Mouse (Mus musculus): Measurements from ENCODE around the gene Cdk9. TPM values are rescaled to one million over a fixed set of nuclear protein-coding genes. Genes with fewer than 3 reads are reported as not detected.

Gene Cdk9
- polyA plus RNA-seq, 1 experiment from 2014 or later: 59.7 TPM

GRCm38 (mm10) chr2:32680051-32680451 is 32.8 kb downstream of the Cdk9 start:
- Histone ChIP-seq H3K36me3 (replicated peaks; ENCODE audit: control insufficient read depth, insufficient read depth) (peaks cover 33% of the 10 kb centered on the region), H3K9ac (no peak overlapping the region), H3K4me3 (replicated peaks; ENCODE audit: low read length) (no peak overlapping the region), H3K27ac (no peak overlapping the region), H3K4me2 (replicated peaks) (no peak overlapping the region), H3K27me3 (ENCODE audit: control insufficient read depth, insufficient read depth, low read length) (no peaks in the 10 kb centered on the region), H3K4me1 (replicated peaks; ENCODE audit: control insufficient read depth, insufficient read depth, low read length) (no peaks in the 10 kb centered on the region), H3K9me3 (ENCODE audit: control insufficient read depth, low read length) (no peaks in the 10 kb centered on the region)
- DNase-seq (ENCODE audit: low spot score) (no peak), ATAC-seq (ENCODE audit: low FRiP score) (no peak)
- 62% methylated on average over 7 of the region's 7 CpGs for WGBS

GRCm38 (mm10) chr2:32677683-32678082 is 35.2 kb downstream of the Cdk9 start:
- H3K9me3 ChIP-seq (ENCODE audit: control insufficient read depth, low read length): no peaks in the 10 kb centered on the region
- ATAC-seq (ENCODE audit: low FRiP score): no peak
- no peak for DNase-seq (ENCODE audit: low spot score)
- H3K4me2 ChIP-seq (replicated peaks): no peak overlapping the region
- no peak overlapping the region for H3K9ac ChIP-seq
- WGBS: 92% methylated on average over 7 of the region's 7 CpGs
- H3K27ac ChIP-seq: no peak overlapping the region
- H3K4me3 ChIP-seq (replicated peaks; ENCODE audit: low read length): no peak overlapping the region
- H3K27me3 ChIP-seq (ENCODE audit: control insufficient read depth, insufficient read depth, low read length): no peaks in the 10 kb centered on the region
- peaks cover 9% of the 10 kb centered on the region for H3K36me3 ChIP-seq (replicated peaks; ENCODE audit: control insufficient read depth, insufficient read depth)
- H3K4me1 ChIP-seq (replicated peaks; ENCODE audit: control insufficient read depth, insufficient read depth, low read length): no peaks in the 10 kb centered on the region

- no peak overlapping the region for H3K4me3 ChIP-seq (replicated peaks; ENCODE audit: low read length)
- WGBS: 89% methylated on average over 3 of the region's 3 CpGs
- no peak overlapping the region for H3K9ac ChIP-seq
- ATAC-seq (ENCODE audit: low FRiP score) (no peak), DNase-seq (ENCODE audit: low spot score) (no peak)
- H3K9me3 ChIP-seq (ENCODE audit: control insufficient read depth, low read length): no peaks in the 10 kb centered on the region
- H3K4me2 ChIP-seq (replicated peaks): no peak overlapping the region
- H3K27ac ChIP-seq: no peak overlapping the region
- H3K4me1 ChIP-seq (replicated peaks; ENCODE audit: control insufficient read depth, insufficient read depth, low read length): no peaks in the 10 kb centered on the region
- H3K36me3 ChIP-seq (replicated peaks; ENCODE audit: control insufficient read depth, insufficient read depth): 0 out of 2 replicates have a peak, but pooled peaks cover under 1% of the 10 kb centered on the region
- H3K27me3 ChIP-seq (ENCODE audit: control insufficient read depth, insufficient read depth, low read length): no peaks in the 10 kb centered on the region
These were observed 36.1 kb downstream of the Cdk9 start for GRCm38 (mm10) chr2:32676821-32677220.

GRCm38 (mm10) chr2:32673176-32673917 is 39.5 kb downstream of the Cdk9 start:
- no peak overlapping the region for H3K9ac ChIP-seq
- no peaks in the 10 kb centered on the region for H3K4me1 ChIP-seq (replicated peaks; ENCODE audit: control insufficient read depth, insufficient read depth, low read length)
- no peaks in the 10 kb centered on the region for H3K36me3 ChIP-seq (replicated peaks; ENCODE audit: control insufficient read depth, insufficient read depth)
- DNase-seq (ENCODE audit: low spot score) (no peak), ATAC-seq (ENCODE audit: low FRiP score) (no peak)
- WGBS: 84% methylated on average over 16 of the region's 16 CpGs
- H3K4me3 ChIP-seq (replicated peaks; ENCODE audit: low read length): no peak overlapping the region
- no peak overlapping the region for H3K4me2 ChIP-seq (replicated peaks)
- no peaks in the 10 kb centered on the region for H3K27me3 ChIP-seq (ENCODE audit: control insufficient read depth, insufficient read depth, low read length)
- H3K27ac ChIP-seq: no peak overlapping the region
- no peaks in the 10 kb centered on the region for H3K9me3 ChIP-seq (ENCODE audit: control insufficient read depth, low read length)

GRCm38 (mm10) chr2:32671907-32672595 is 40.8 kb downstream of the Cdk9 start:
- DNase-seq (ENCODE audit: low spot score) (no peak), ATAC-seq (ENCODE audit: low FRiP score) (no peak)
- Histone ChIP-seq H3K9ac (no peak overlapping the region), H3K4me2 (replicated peaks) (no peak overlapping the region), H3K27me3 (ENCODE audit: control insufficient read depth, insufficient read depth, low read length) (no peaks in the 10 kb centered on the region), H3K9me3 (ENCODE audit: control insufficient read depth, low read length) (no peaks in the 10 kb centered on the region), H3K4me3 (replicated peaks; ENCODE audit: low read length) (no peak overlapping the region), H3K4me1 (replicated peaks; ENCODE audit: control insufficient read depth, insufficient read depth, low read length) (no peaks in the 10 kb centered on the region), H3K27ac (no peak overlapping the region), H3K36me3 (replicated peaks; ENCODE audit: control insufficient read depth, insufficient read depth) (no peaks in the 10 kb centered on the region)
- 64% methylated on average over 9 of the region's 9 CpGs for WGBS

GRCm38 (mm10) chr2:32671147-32671546 is 41.7 kb downstream of the Cdk9 start:
- no peak for ATAC-seq (ENCODE audit: low FRiP score)
- Histone ChIP-seq H3K4me2 (replicated peaks) (no peak overlapping the region), H3K27me3 (ENCODE audit: control insufficient read depth, insufficient read depth, low read length) (no peaks in the 10 kb centered on the region), H3K9me3 (ENCODE audit: control insufficient read depth, low read length) (no peaks in the 10 kb centered on the region), H3K36me3 (replicated peaks; ENCODE audit: control insufficient read depth, insufficient read depth) (no peaks in the 10 kb centered on the region), H3K9ac (no peak overlapping the region), H3K4me3 (replicated peaks; ENCODE audit: low read length) (no peak overlapping the region), H3K27ac (no peak overlapping the region), H3K4me1 (replicated peaks; ENCODE audit: control insufficient read depth, insufficient read depth, low read length) (no peaks in the 10 kb centered on the region)
- DNase-seq (ENCODE audit: low spot score): no peak
- 87% methylated on average over 9 of the region's 9 CpGs for WGBS

DNA sequence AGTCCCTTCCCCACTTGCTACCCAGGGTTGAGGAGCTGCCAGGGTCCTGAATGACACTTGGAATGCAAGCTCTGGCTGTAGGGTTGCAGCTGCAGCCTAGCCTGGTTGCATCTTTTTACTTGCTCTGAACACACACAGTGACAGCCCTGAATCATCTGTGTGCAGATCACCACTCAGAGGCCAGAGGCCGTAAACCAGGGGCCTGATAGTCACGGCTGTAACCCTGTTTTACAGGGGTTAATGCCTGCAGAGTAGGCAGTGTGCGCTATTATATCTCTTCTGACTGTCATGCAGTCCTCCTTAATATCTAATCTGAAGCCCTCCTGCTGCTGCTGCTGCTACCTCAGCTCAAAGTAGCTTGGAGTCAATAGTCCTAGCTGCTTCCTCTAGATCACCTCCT is 43.0 kb downstream of the Cdk9 start:
- no peak overlapping the region for H3K9ac ChIP-seq
- H3K36me3 ChIP-seq (replicated peaks; ENCODE audit: control insufficient read depth, insufficient read depth): no peaks in the 10 kb centered on the region
- H3K27ac ChIP-seq: no peak overlapping the region
- H3K27me3 ChIP-seq (ENCODE audit: control insufficient read depth, insufficient read depth, low read length): no peaks in the 10 kb centered on the region
- no peak overlapping the region for H3K4me3 ChIP-seq (replicated peaks; ENCODE audit: low read length)
- ATAC-seq (ENCODE audit: low FRiP score): no peak
- no peak overlapping the region for H3K4me2 ChIP-seq (replicated peaks)
- DNase-seq (ENCODE audit: low spot score): no peak
- no peaks in the 10 kb centered on the region for H3K9me3 ChIP-seq (ENCODE audit: control insufficient read depth, low read length)
- WGBS: 82% methylated on average over 3 of the region's 3 CpGs
- H3K4me1 ChIP-seq (replicated peaks; ENCODE audit: control insufficient read depth, insufficient read depth, low read length): no peaks in the 10 kb centered on the region

GRCm38 (mm10) chr2:32668176-32668575 is 44.7 kb downstream of the Cdk9 start:
- Histone ChIP-seq H3K4me3 (replicated peaks; ENCODE audit: low read length) (no peak overlapping the region), H3K27me3 (ENCODE audit: control insufficient read depth, insufficient read depth, low read length) (no peaks in the 10 kb centered on the region), H3K9me3 (ENCODE audit: control insufficient read depth, low read length) (no peaks in the 10 kb centered on the region), H3K36me3 (replicated peaks; ENCODE audit: control insufficient read depth, insufficient read depth) (no peaks in the 10 kb centered on the region), H3K9ac (no peak overlapping the region), H3K27ac (no peak overlapping the region), H3K4me1 (replicated peaks; ENCODE audit: control insufficient read depth, insufficient read depth, low read length) (no peaks in the 10 kb centered on the region), H3K4me2 (replicated peaks) (no peak overlapping the region)
- ATAC-seq (ENCODE audit: low FRiP score) (no peak), DNase-seq (ENCODE audit: low spot score) (no peak)
- 67% methylated on average over 7 of the region's 7 CpGs for WGBS

DNA sequence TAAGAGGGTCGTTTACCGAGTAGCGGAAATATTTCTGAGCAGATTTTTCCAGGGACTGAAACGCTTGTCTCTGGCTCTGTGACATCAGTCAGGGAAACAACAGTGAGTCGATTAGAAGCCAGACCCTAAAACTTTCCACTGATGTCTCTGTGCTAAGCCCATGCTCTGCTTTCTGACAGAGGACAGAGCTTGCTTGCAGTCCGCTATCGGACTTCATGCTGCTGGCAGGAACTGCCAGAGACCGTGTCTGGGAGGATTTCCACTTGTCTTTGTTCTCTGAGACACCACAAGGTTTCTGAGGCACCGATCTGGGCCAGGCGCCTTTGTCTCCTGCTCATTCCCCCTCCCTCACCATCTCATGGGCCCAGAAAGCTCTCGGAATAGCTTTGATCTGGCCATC is 45.1 kb downstream of the Cdk9 start:
- DNase-seq (ENCODE audit: low spot score): no peak
- Histone ChIP-seq H3K9ac (no peak overlapping the region), H3K27me3 (ENCODE audit: control insufficient read depth, insufficient read depth, low read length) (no peaks in the 10 kb centered on the region), H3K36me3 (replicated peaks; ENCODE audit: control insufficient read depth, insufficient read depth) (no peaks in the 10 kb centered on the region), H3K4me2 (replicated peaks) (no peak overlapping the region), H3K27ac (0 out of 2 replicates have a peak overlapping the region, but pooled peaks have one; percentile 32), H3K9me3 (ENCODE audit: control insufficient read depth, low read length) (no peaks in the 10 kb centered on the region), H3K4me1 (replicated peaks; ENCODE audit: control insufficient read depth, insufficient read depth, low read length) (no peaks in the 10 kb centered on the region), H3K4me3 (replicated peaks; ENCODE audit: low read length) (no peak overlapping the region)
- 25% methylated on average over 11 of the region's 11 CpGs for WGBS
- ATAC-seq (ENCODE audit: low FRiP score): no peak

All from hindbrain, embryonic 14.5 days (tissue).